Mouse (Mus musculus): ENCODE results near the gene Vmn1r209.
"Not testable (repeated sequence)": the region's sequence is repeated elsewhere in the genome, so short reads cannot be mapped to it uniquely, and the experiment has no call there.

Gene Vmn1r209

DNA sequence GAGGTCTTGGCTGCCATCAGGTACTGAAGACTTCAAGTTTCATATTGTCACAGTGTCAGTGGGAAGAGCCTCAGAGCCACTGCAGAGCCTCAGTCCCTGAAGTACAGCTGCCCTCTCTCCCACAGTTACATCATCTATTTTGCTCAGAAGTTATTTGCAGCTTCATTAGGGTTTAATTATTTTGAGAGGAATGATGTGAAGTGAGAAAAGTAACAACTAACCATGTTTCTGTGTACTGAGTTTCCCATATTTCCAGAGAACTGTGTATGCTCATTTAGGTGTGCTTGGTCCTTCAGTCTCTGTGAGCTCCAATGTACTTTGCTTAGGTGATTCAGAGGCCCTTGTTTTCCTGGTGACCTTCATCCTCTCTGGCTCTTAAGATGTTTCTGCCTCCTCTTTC is at the start of gene Vmn1r209:
Gene Vmn1r209, minus strand, starts transcription at position 101 of the 400 bp plus-strand sequence.
- not testable (repeated sequence) for DNase-seq

DNA sequence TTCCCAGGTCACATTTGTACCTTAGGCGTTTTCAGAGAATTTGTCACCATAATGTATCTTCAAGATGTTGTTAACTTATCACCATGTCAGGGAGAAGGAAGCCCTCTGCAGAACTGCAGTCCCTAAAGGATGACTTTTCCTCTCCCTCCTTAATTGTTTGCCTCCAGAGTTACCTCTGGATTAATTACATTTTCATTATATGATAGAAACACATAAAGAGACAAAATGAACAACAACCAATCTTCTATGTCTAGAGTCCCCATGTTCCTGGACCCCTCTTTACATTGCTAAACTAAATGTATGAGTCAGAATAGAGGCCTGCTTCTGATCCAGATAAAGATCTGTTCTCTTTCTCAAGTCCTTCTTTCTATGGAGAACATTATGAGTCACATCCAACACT is 48.0 kb upstream of the Vmn1r209 start, which contains the start of gene Vmn1r211:
Gene Vmn1r211, minus strand, starts transcription at position 101 of the 400 bp plus-strand sequence.
- DNase-seq: no peak

DNA sequence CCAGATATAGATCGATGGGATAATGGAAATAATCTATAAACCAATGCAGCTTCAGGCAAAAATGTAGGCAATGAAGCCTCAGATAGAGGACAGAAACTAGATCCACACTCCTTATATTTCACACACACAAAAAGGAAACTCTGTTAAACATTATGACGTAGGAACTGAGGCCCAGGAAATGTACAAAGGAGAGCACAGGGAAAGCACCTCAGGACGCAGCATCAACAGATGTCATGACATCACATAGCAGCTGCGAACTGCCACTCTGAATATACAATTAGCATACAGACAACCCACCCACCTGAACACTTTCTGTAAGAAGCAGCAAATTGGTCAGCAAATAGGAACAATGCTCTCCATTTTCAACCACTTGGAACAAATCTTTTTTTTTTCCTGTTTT is 45.3 kb upstream of the Vmn1r209 start:
- DNase-seq: no peak

DNA sequence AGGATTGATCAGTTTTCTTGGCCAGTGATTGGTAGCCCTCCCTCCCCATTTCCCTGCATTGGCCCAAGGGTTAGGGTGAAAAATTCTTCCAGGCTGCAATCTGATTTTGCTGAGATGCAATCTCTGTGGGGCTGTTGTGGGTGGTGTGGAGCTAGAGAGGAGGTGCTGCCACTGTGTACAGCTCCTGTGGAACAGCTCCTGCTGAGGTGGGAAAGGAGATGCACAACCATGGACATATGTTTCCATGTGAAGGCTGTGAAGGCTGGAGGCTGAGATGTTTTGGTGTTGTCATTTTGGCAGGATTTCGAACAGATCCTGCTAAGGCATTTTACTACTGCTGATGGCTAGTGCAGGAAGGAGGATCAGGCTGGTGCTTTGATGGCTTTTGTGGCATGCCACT is 37.3 kb upstream of the Vmn1r209 start:
- no peak for DNase-seq

DNA sequence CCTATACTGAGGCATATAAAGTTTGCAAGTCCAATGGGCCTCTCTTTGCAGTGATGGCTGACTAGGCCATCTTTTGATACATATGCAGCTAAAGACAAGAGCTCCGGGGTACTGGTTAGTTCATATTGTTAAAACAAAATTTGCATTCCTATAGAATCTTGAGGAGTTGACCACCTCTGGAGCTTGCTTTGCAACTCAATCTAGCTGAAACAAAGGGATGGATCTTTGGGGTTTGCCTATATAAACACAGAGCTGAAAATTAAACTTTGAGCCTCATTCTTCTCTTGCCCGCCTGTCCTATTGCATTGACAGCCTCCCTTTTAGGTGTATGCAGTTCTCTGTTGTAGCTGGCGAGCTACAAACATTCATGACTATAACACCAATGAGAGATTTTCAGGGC is 34.8 kb upstream of the Vmn1r209 start:
- DNase-seq: not testable (repeated sequence)

DNA sequence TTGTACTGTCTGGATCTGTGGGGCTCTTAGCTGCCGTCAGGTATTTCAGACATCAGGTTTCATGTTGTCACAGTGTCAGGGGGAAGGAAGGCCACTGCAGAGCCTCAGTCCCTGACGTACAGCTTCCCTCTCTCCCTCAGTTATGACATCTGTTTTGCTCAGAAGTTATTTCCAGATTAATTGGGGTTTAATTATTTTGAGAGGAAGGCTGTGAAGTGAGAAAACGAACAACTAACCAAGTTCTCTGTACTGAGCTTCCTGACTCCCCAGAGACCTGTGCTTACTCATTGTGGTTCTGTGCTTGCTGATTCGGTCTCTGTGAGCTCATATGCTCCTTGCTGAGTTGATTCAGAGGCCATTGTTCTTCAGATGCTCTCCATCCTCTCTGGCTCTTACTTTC is 21.8 kb upstream of the Vmn1r209 start, which contains the start of gene Vmn1r210:
Gene Vmn1r210, minus strand, starts transcription at position 101 of the 400 bp plus-strand sequence.
- no peak for DNase-seq

DNA sequence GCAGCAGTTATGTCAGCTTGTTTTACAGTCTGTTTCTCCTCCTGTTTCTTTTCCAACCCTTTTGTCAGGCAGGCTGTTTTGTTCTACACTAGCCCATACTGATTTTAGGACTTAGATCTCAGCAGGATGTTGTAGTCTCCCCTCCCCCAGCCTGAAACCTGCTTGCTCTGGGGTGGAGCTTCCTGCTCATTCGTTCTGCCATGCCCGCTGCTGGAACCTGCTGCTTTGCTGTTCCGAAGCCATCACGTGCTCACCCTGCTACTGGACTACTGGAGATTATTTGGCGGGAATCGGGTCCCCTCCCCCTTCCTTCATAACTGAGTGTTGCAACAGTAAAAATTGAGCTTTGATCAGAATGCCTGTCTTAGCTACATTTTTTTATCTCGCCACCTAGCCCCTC is 19.9 kb upstream of the Vmn1r209 start:
- not testable (repeated sequence) for DNase-seq

DNA sequence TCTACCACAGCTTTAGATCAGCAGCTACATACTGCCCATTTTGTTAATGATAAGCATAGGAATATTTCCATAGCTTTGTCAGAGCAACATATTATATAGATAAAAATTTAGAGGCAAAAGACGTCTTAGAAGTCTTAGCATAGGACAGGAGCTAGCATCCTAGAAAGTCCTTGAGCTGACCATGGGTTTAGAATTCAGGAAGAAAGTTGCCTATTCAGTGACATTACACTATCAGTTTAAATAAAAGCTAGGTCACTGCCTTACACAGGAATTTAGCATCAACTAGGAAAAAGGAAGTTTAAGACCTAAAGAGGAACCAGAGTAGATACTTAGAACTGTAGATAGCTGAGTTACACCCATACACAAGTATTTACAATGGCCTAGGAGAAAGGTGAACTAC is 12.1 kb upstream of the Vmn1r209 start:
- not testable (repeated sequence) for DNase-seq

DNA sequence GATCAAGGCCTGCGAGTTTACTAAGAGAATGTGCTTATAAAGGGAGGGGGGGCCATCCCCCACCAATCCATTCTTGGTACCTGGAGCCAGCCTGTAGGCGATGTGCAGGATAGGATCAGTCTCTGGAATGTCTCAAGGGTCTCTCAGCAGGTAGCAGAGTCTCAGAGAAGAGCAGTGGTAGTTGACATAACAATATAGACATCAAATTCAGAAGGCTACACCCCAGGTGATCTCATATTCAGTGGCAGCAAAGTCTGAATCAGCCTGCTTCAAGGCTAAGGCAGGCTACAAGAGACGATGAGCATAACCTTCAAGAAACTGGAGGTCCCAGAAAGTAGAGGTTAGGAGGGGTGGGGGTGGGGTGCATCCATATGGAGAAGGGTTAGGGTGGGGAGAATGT is 21.4 kb downstream of the Vmn1r209 start:
- not testable (repeated sequence) for DNase-seq

DNA sequence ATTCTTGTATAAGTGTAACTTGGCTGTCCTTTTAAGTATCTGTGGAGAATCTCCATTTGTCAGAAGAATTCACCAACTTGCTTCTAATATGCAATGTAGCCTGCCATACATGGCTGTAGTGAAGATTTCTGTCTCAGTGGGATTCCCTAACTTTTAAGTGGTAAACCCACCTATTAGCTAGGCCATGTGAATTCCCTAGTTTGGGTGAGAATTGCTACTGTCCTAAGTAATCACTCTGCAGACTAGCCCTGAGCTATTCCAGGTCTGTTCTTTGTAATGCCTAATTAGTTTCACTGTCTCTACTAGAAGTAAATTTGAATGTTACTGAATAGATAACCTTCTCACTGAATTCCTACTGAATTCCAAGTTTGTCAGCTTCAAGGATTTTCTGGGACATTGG is 25.3 kb downstream of the Vmn1r209 start:
- not testable (repeated sequence) for DNase-seq

DNA sequence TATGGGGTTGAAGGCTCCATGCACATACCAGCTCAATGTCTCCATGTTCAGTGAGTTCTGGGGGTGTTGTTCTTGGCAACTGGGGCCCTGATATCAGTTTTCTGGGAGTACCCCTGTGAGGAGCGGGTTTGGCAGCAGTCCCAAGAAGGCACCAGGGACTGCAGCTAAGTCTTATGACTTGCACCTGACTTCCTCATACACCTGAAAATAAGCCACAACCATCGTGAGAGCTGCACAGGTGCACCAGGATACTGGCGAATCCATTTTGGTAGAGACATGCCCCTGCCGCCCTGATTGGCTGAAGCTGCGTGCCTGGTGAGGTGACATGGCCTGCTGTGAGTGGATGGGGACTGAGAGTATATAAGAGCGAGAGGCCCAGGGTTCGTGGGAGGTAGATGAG is 32.2 kb downstream of the Vmn1r209 start, which contains the start of gene Vmn1r208:
Gene Vmn1r208, minus strand, starts transcription at position 101 of the 400 bp plus-strand sequence.
- not testable (repeated sequence) for DNase-seq

DNA sequence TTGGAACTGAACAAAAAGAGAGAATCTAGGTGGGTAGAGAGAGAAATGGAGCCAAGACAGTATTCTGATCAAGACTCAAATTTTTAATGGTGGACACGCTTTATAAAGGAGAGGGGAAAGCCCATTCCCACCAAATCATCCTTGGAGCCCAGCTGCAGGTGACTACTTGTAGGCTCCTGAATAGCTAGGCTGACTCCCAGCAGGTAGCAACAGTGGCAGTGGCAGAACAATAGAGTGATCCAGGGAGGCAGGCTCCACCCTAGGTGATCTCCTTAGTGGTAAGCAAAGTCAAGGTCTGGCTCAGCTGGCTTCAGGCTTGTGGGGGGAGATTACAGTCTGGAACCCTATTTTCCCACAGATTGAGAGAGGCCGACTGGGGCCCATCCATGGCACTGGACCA is 37.9 kb downstream of the Vmn1r209 start:
- not testable (repeated sequence) for DNase-seq
